ENCODE assay signal across 27 mouse cellular contexts in genomic region chr12:110555536-110556240, GRCm38 (mm10). TPM values are rescaled to one million over a fixed set of nuclear protein-coding genes. Genes with fewer than 3 reads are reported as not detected.
A peak's percentile ranks its signal among the peaks of the same experiment; 100 is the strongest.
DNase-seq lines count a peak whose midpoint lies in the region; ATAC-seq and TF ChIP-seq lines count a peak whose summit lies in the region.
"Had no signal": no experiment of that assay in that cellular context is flagged by ENCODE, and none has a peak within 500 bp of the region (broad histone marks: within the 10 kb centered on the region; RNA-seq: fewer than 3 reads in every experiment).

No protein-coding gene starts in this region.

- ATAC-seq in frontal cortex, adult (ENCODE audit: low TSS enrichment), result 0 out of 2 replicates have a peak, but pooled peaks have one; percentile 28
- no peak for ATAC-seq in forebrain, embryonic 13.5 days
- ATAC-seq: activated CD4-positive, CD25-positive, alpha-beta regulatory T cell, adult 4 months; CD4-positive, CD25-positive, alpha-beta regulatory T cell, adult 4 months; forebrain, postnatal 0 days; hindbrain, embryonic 16.5 days; inflammation-experienced regulatory T-cells, adult 6 months had no signal

- H3K9ac ChIP-seq in forebrain, embryonic 13.5 days, result no peak overlapping the region
- H3K9ac ChIP-seq: embryonic facial prominence, embryonic 15.5 days; forebrain, postnatal 0 days; hindbrain, embryonic 12.5 days had no signal

- peaks cover 45% of the 10 kb centered on the region for H3K4me1 ChIP-seq in E14TG2a.4 (replicated peaks; ENCODE audit: low read depth, low read length)
- no peaks in the 10 kb centered on the region for H3K4me1 ChIP-seq in forebrain, embryonic 13.5 days
- no peaks in the 10 kb centered on the region for H3K4me1 ChIP-seq in forebrain, embryonic 10.5 days
- H3K4me1 ChIP-seq: embryonic facial prominence, embryonic 15.5 days; heart, embryonic 10.5 days; hindbrain, embryonic 12.5 days had no signal

- H3K4me3 ChIP-seq in E14TG2a.4 (replicated peaks; ENCODE audit: low read length), result 0 out of 2 replicates have a peak overlapping the region, but pooled peaks have one; percentile 23
- no peak overlapping the region for H3K4me3 ChIP-seq in forebrain, embryonic 13.5 days
- H3K4me3 ChIP-seq in forebrain, embryonic 10.5 days, result no peak overlapping the region
- H3K4me3 ChIP-seq: embryonic facial prominence, embryonic 15.5 days; erythroblast, embryonic 14.5 days; heart, embryonic 10.5 days; hindbrain, embryonic 12.5 days had no signal

- H3K4me2 ChIP-seq in forebrain, embryonic 13.5 days, result no peak overlapping the region
- H3K4me2 ChIP-seq: embryonic facial prominence, embryonic 15.5 days; hindbrain, embryonic 12.5 days had no signal

- no peak for DNase-seq in frontal cortex, postnatal 10 days (ENCODE audit: low spot score in 2 of 2)
- DNase-seq in R1 (ENCODE audit: low read depth, low spot score), result peak; percentile 53
- DNase-seq in retina, embryonic 14.5 days (ENCODE audit: low spot score), result peak; percentile 21
- no peak for DNase-seq in embryo, embryonic 11 days
- DNase-seq in forebrain, embryonic 10.5 days (ENCODE audit: extremely low spot score, low spot score), result no peak
- DNase-seq: adrenal gland, adult 2 months; adrenal gland, postnatal 25 days; B cell, adult 2 months; cerebellum, adult 2 months; cerebellum, postnatal 10 days; forebrain, postnatal 0 days; gastrocnemius, postnatal 36 days; heart, adult 18-20 months; heart, postnatal 10 days; heart, postnatal 4 days had no signal

- H3K27ac ChIP-seq in forebrain, embryonic 13.5 days, result no peak overlapping the region
- no peak overlapping the region for H3K27ac ChIP-seq in forebrain, embryonic 10.5 days
- H3K27ac ChIP-seq: embryonic facial prominence, embryonic 15.5 days; heart, embryonic 10.5 days; hindbrain, embryonic 12.5 days had no signal

- no peaks in the 10 kb centered on the region for H3K9me3 ChIP-seq in E14TG2a.4 (ENCODE audit: low read length)
- no peaks in the 10 kb centered on the region for H3K9me3 ChIP-seq in forebrain, embryonic 13.5 days (replicated peaks)
- no peaks in the 10 kb centered on the region for H3K9me3 ChIP-seq in forebrain, embryonic 10.5 days
- H3K9me3 ChIP-seq: embryonic facial prominence, embryonic 15.5 days; G1E; heart, embryonic 10.5 days; hindbrain, embryonic 12.5 days had no signal

- 93% methylated on average over 21 of the region's 21 CpGs for WGBS in forebrain, embryonic 13.5 days
- 91% methylated on average over 21 of the region's 21 CpGs for WGBS in forebrain, embryonic 10.5 days

- no peaks in the 10 kb centered on the region for H3K27me3 ChIP-seq in E14TG2a.4 (ENCODE audit: insufficient read depth, low read length)
- H3K27me3 ChIP-seq in forebrain, embryonic 13.5 days, result no peaks in the 10 kb centered on the region
- H3K27me3 ChIP-seq in forebrain, embryonic 10.5 days (ENCODE audit: poor library complexity, severe bottlenecking), result no peaks in the 10 kb centered on the region
- H3K27me3 ChIP-seq: embryonic facial prominence, embryonic 15.5 days; hindbrain, embryonic 12.5 days had no signal

- no peak for TF ChIP-seq CTCF in E14TG2a.4 (conservative IDR thresholded peaks at IDR 0.05; ENCODE audit: low read length)

- H3K36me3 ChIP-seq in E14TG2a.4 (ENCODE audit: insufficient read depth, low read length), result peaks cover 98% of the 10 kb centered on the region
- H3K36me3 ChIP-seq in forebrain, embryonic 13.5 days (ENCODE audit: poor library complexity, severe bottlenecking), result peaks cover 89% of the 10 kb centered on the region
- H3K36me3 ChIP-seq in forebrain, embryonic 10.5 days (replicated peaks), result peaks cover 97% of the 10 kb centered on the region

RNA-seq across cellular contexts. Expression of gene Dync1h1, which starts 45.6 kb away (rescaled TPM):
- polyA plus RNA-seq in forebrain, embryonic 13.5 days (2015; fragmentation: Nextera tagmentation; extraction: Ambion mirVana), result 76.3 and 97.0 TPM in 2 replicates
- polyA plus RNA-seq in forebrain, embryonic 10.5 days (2016; fragmentation: Nextera tagmentation; extraction: Ambion mirVana), result 62.0 and 75.6 TPM in 2 replicates

Comparison
In these comparisons a context has a peak if more than half of its experiments do, and no peak if none do; other contexts are left out.
1. DNase-seq: peak in R1 (single experiment) and retina, embryonic 14.5 days (single experiment); none in frontal cortex, postnatal 10 days (0 of 2), embryo, embryonic 11 days (single experiment) and forebrain, embryonic 10.5 days (single experiment).